Mouse (Mus musculus): ENCODE results near the gene Unc13b. TPM values are rescaled to one million over a fixed set of nuclear protein-coding genes. Genes with fewer than 3 reads are reported as not detected.
A peak's percentile ranks its signal among the peaks of the same experiment; 100 is the strongest.

Gene Unc13b
- polyA plus RNA-seq, 1 experiment, result 0.92 TPM

- Histone ChIP-seq H3K4me1 (ENCODE audit: control insufficient read depth, insufficient read depth, insufficient read length) (peaks cover 33% of the 10 kb centered on the region), H3K27me3 (ENCODE audit: control insufficient read depth, insufficient read depth, low read length) (no peaks in the 10 kb centered on the region), H3K4me3 (ENCODE audit: extremely low read depth, insufficient read depth, insufficient read length) (peak overlapping the region; percentile 11; the same call in 1 of the 2 replicates), H3K36me3 (ENCODE audit: control insufficient read depth, insufficient read depth, low read length) (no peaks in the 10 kb centered on the region), H3K27ac (ENCODE audit: insufficient read depth, low read length) (peak overlapping the region; percentile 80)
- TF ChIP-seq CTCF (IDR thresholded peaks at IDR 0.05; ENCODE audit: extremely low read depth, insufficient read depth, insufficient read length, insufficient replicate concordance), result no peak
- TF ChIP-seq POLR2A (IDR thresholded peaks at IDR 0.05; ENCODE audit: low read depth, low read length), result no peak
- 16% methylated on average over 7 of the region's 7 CpGs for WGBS
- DNase-seq (ENCODE audit: low read depth in 1 of 2, low spot score in 2 of 2), result peak; percentile 79 to 84
Measured at GRCm38 (mm10) chr4:43043644-43044357, 15.0 kb upstream of the Unc13b start.

- peak in 1 of 2 experiments; percentile 49 for DNase-seq (ENCODE audit: low read depth in 1 of 2, low spot score in 2 of 2)
- peak overlapping the region; percentile 80 for H3K27ac ChIP-seq (ENCODE audit: insufficient read depth, low read length)
- TF ChIP-seq POLR2A (IDR thresholded peaks at IDR 0.05; ENCODE audit: low read depth, low read length), result no peak
- no peak for TF ChIP-seq CTCF (IDR thresholded peaks at IDR 0.05; ENCODE audit: extremely low read depth, insufficient read depth, insufficient read length, insufficient replicate concordance)
Measured at GRCm38 (mm10) chr4:43044673-43045072, 14.1 kb upstream of the Unc13b start.

GRCm38 (mm10) chr4:43045285-43045658, 13.5 kb upstream of the Unc13b start:
- Histone ChIP-seq H3K36me3 (ENCODE audit: control insufficient read depth, insufficient read depth, low read length) (no peaks in the 10 kb centered on the region), H3K4me1 (ENCODE audit: control insufficient read depth, insufficient read depth, insufficient read length) (peaks cover 25% of the 10 kb centered on the region), H3K27me3 (ENCODE audit: control insufficient read depth, insufficient read depth, low read length) (no peaks in the 10 kb centered on the region), H3K4me3 (ENCODE audit: extremely low read depth, insufficient read depth, insufficient read length) (peak overlapping the region; percentile 73), H3K27ac (ENCODE audit: insufficient read depth, low read length) (peak overlapping the region; percentile 80)
- DNase-seq (ENCODE audit: low read depth in 1 of 2, low spot score in 2 of 2), result peak in 1 of 2 experiments; percentile 33
- WGBS, result 11% methylated on average over 13 of the region's 13 CpGs
- TF ChIP-seq CTCF (IDR thresholded peaks at IDR 0.05; ENCODE audit: extremely low read depth, insufficient read depth, insufficient read length, insufficient replicate concordance) (no peak), POLR2A (IDR thresholded peaks at IDR 0.05; ENCODE audit: low read depth, low read length) (no peak)

More at GRCm38 (mm10) chr4:43044673-43045072, 14.1 kb upstream of the Unc13b start:
- H3K4me1 ChIP-seq (ENCODE audit: control insufficient read depth, insufficient read depth, insufficient read length), result peaks cover 25% of the 10 kb centered on the region
- WGBS, result 6% methylated on average over 4 of the region's 4 CpGs
- no peak overlapping the region for H3K4me3 ChIP-seq (ENCODE audit: extremely low read depth, insufficient read depth, insufficient read length)
- H3K36me3 ChIP-seq (ENCODE audit: control insufficient read depth, insufficient read depth, low read length), result no peaks in the 10 kb centered on the region
- H3K27me3 ChIP-seq (ENCODE audit: control insufficient read depth, insufficient read depth, low read length), result no peaks in the 10 kb centered on the region

GRCm38 (mm10) chr4:43045659-43046302, 13.0 kb upstream of the Unc13b start, which contains the start of gene Fam214b:
TSS of gene Fam214b (minus strand) at chr4:43046220.
- WGBS, result 1% methylated on average over 33 of the region's 33 CpGs
- Histone ChIP-seq H3K4me3 (ENCODE audit: extremely low read depth, insufficient read depth, insufficient read length) (peak within 1 kb of the TSS; percentile 73), H3K27me3 (ENCODE audit: control insufficient read depth, insufficient read depth, low read length) (no peaks in the 10 kb centered on the region), H3K4me1 (ENCODE audit: control insufficient read depth, insufficient read depth, insufficient read length) (peaks cover 24% of the 10 kb centered on the region), H3K27ac (ENCODE audit: insufficient read depth, low read length) (peak within 1 kb of the TSS; percentile 80), H3K36me3 (ENCODE audit: control insufficient read depth, insufficient read depth, low read length) (no peaks in the 10 kb centered on the region)
- TF ChIP-seq POLR2A (IDR thresholded peaks at IDR 0.05; ENCODE audit: low read depth, low read length) (no peak), CTCF (IDR thresholded peaks at IDR 0.05; ENCODE audit: extremely low read depth, insufficient read depth, insufficient read length, insufficient replicate concordance) (no peak)
- peak; percentile 80 to 92 for DNase-seq (ENCODE audit: low read depth in 1 of 2, low spot score in 2 of 2)

GRCm38 (mm10) chr4:43046607-43047006, 12.1 kb upstream of the Unc13b start:
- no peaks in the 10 kb centered on the region for H3K27me3 ChIP-seq (ENCODE audit: control insufficient read depth, insufficient read depth, low read length)
- H3K4me3 ChIP-seq (ENCODE audit: extremely low read depth, insufficient read depth, insufficient read length), result no peak overlapping the region
- H3K4me1 ChIP-seq (ENCODE audit: control insufficient read depth, insufficient read depth, insufficient read length), result peaks cover 20% of the 10 kb centered on the region
- H3K36me3 ChIP-seq (ENCODE audit: control insufficient read depth, insufficient read depth, low read length), result no peaks in the 10 kb centered on the region
- no peak for DNase-seq (ENCODE audit: low read depth in 1 of 2, low spot score in 2 of 2)
- H3K27ac ChIP-seq (ENCODE audit: insufficient read depth, low read length), result no peak overlapping the region
- 57% methylated on average over 5 of the region's 5 CpGs for whole genome bisulfite sequencing
- no peak for TF ChIP-seq POLR2A (IDR thresholded peaks at IDR 0.05; ENCODE audit: low read depth, low read length)
- no peak for TF ChIP-seq CTCF (IDR thresholded peaks at IDR 0.05; ENCODE audit: extremely low read depth, insufficient read depth, insufficient read length, insufficient replicate concordance)

GRCm38 (mm10) chr4:43047231-43047630, 11.5 kb upstream of the Unc13b start:
- no peak overlapping the region for H3K4me3 ChIP-seq (ENCODE audit: extremely low read depth, insufficient read depth, insufficient read length)
- WGBS, result 7% methylated on average over 5 of the region's 5 CpGs
- DNase-seq (ENCODE audit: low read depth in 1 of 2, low spot score in 2 of 2), result peak; percentile 66 to 79

More at GRCm38 (mm10) chr4:43047231-43047630, 11.5 kb upstream of the Unc13b start:
- Histone ChIP-seq H3K36me3 (ENCODE audit: control insufficient read depth, insufficient read depth, low read length) (no peaks in the 10 kb centered on the region), H3K27me3 (ENCODE audit: control insufficient read depth, insufficient read depth, low read length) (no peaks in the 10 kb centered on the region), H3K27ac (ENCODE audit: insufficient read depth, low read length) (no peak overlapping the region), H3K4me1 (ENCODE audit: control insufficient read depth, insufficient read depth, insufficient read length) (peaks cover 20% of the 10 kb centered on the region)
- peak; percentile 45; the same call in 1 of the 2 replicates for TF ChIP-seq CTCF (IDR thresholded peaks at IDR 0.05; ENCODE audit: extremely low read depth, insufficient read depth, insufficient read length, insufficient replicate concordance)
- TF ChIP-seq POLR2A (IDR thresholded peaks at IDR 0.05; ENCODE audit: low read depth, low read length), result no peak

Data from spleen, adult 2 months (tissue).